Mouse (Mus musculus) olfactory bulb, adult 2 months (tissue): ENCODE measurements around the gene 1810009A15Rik.

Experiments
- CTCF ChIP-seq: fragments of 200-500 bp; IDR thresholded peaks from 2 replicates; pipeline ENCODE4 v1.5.1; 2012; ENCODE audit warnings: low read depth, mild to moderate bottlenecking, low read length, moderate library complexity; ENCODE audit not compliant: insufficient read depth
- POLR2A ChIP-seq: fragments of 200-500 bp; IDR thresholded peaks from 2 replicates; pipeline ENCODE4 v1.6.1; 2012; ENCODE audit warnings: mild to moderate bottlenecking, low read depth, low read length, moderate library complexity; ENCODE audit not compliant: insufficient read depth

DNA sequence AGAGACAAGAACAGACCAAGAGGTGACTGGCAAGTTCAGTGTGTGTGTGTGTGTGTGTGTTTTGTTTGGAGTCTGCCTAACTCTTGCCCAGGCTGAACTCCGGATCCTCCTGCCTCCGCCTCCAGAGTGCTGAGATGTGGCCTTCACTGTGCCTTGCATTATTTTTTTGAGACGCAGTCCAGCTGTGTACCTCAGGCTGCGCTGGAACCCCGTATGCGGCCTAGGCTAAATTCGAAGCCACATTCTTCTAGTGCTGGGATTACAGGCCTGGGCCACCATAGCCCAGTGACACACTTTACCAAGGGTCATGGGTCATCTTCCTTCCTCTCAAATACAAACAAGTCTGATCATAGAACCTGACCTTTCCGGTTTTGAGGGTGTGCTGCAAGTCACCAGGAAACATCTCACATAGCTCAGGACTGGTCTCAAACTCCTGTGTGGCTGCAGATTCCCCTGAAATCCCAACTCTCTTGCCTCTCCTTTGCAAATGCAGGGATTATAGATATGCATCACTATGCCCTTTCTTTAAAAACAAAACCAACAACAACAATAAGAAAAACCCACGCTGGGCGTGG lies 16.3 kb upstream of the 1810009A15Rik start:
- TF ChIP-seq CTCF (no peak), POLR2A (no peak)
